Mouse (Mus musculus) E14TG2a.4 (cell line): Measurements from ENCODE around the gene Ptcd3.

ENCODE experiments used
- CTCF ChIP-seq: conservative IDR thresholded peaks from 2 replicates; pipeline ENCODE4 v1.5.1; 2014; ENCODE audit warnings: low read length
- NANOG ChIP-seq: IDR thresholded peaks from 2 replicates; pipeline ENCODE4 v1.6.1; 2014; ENCODE audit warnings: borderline replicate concordance, low read length, mixed read lengths

DNA sequence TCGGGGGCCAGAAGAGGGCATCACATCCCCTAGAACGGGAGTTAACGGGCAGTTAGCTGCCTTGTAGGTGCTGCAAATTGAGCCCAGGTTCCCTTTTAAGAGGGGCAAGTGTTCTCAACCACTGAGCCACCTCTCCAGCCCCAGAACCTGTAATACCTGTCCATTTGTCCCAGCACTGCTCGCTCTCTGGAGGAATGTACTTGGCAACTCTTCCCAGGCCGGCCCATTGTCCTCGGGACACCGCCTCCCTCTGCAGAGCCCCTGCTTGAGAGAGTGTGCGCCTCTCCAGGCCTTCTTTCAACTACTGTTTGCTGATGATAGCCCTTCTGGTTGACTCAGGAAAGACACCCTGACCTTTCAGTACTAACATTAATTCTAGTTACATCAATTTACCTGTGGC is 37.6 kb upstream of the Ptcd3 start:
- TF ChIP-seq CTCF, result no peak
- TF ChIP-seq NANOG, result no peak
